Mouse (Mus musculus): ENCODE measurements around the gene Oser1.

- no peak for TF ChIP-seq GATA1 (IDR thresholded peaks at IDR 0.05; ENCODE audit: borderline replicate concordance, low read length)
- TF ChIP-seq CTCF (IDR thresholded peaks at IDR 0.05; ENCODE audit: low read depth, low read length), result no peak
- no peak for TF ChIP-seq POLR2AphosphoS5 (IDR thresholded peaks at IDR 0.05; ENCODE audit: insufficient replicate concordance, low read depth, low read length)
Measured at GRCm38 (mm10) chr2:163393976-163394375, 30.5 kb downstream of the Oser1 start.
